Mouse (Mus musculus): ENCODE measurements at regions not wholly inside any gene's neighbourhood (a gene's known extent, or its start where the extent isn't known, plus 50 kb on each side); places are given as distances from the start of the nearest gene placed in this dataset.

DNA sequence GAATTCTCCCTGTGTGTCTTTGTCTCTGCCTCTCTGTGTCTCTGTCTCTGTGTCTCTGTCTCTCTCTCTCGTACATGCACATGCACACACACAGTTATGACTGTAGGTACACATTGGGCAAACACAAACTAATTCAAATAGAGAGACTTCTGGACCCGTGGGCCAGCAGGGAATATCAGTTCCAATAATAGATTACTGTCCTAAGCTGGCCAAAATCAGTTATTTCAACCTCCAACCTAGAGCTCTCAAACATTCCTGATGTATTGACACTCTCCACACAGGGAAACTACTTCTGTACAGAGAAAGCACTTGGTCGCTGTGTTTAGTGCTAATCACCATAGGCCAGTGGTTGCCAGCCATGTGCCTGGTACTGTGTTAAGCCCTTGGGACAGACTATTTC lies 203.7 kb upstream of the Nectin1 start:
- TF ChIP-seq GATA1 (IDR thresholded peaks at IDR 0.05; ENCODE audit: borderline replicate concordance, low read length) (no peak), FLI1 (IDR thresholded peaks at IDR 0.05; ENCODE audit: low read length) (no peak)

All from megakaryocyte, embryonic 14.5 days (primary cell).